Mouse (Mus musculus) liver, embryonic 14.5 days (tissue): ENCODE data around the gene Sema3a. TPM values are rescaled to one million over a fixed set of nuclear protein-coding genes. Genes with fewer than 3 reads are reported as not detected.

Source experiments
- ATAC-seq: fragments of 200-750 bp; cut with Nextera tagmentation; 2 replicates; pipeline ENCODE4 v1.8.0; 2017; ENCODE audit warnings: moderate number of reproducible peaks, mild to moderate bottlenecking, moderate library complexity; ENCODE audit not compliant: insufficient read depth
- DNase-seq, 3 experiments: peaks; one replicate each; pipeline ENCODE4 v3.0.0-alpha.2; 2012 to 2013; ENCODE audit warnings: low read depth in 3 of 3, low spot score in 3 of 3
- H3K27ac ChIP-seq: fragments of 300-500 bp; sonication (generic); 2 replicates; pipeline ENCODE4 v1.5.1; 2014; ENCODE audit warnings: moderate library complexity, mild to moderate bottlenecking, control low read depth, inconsistent platforms
- H3K27me3 ChIP-seq: fragments of 300-500 bp; sonication (generic); 2 replicates; pipeline ENCODE4 v1.6.1; 2014; ENCODE audit warnings: mild to moderate bottlenecking, low read length, moderate library complexity; ENCODE audit not compliant: control insufficient read depth, insufficient read depth
- H3K36me3 ChIP-seq: fragments of 300-500 bp; sonication (generic); replicated peaks from 2 replicates; pipeline ENCODE4 v1.6.1; 2014; ENCODE audit warnings: low read depth; ENCODE audit not compliant: control insufficient read depth, insufficient read depth
- H3K4me1 ChIP-seq, 2 experiments: fragments of 200-500 bp in 1 of 2; fragments of 300-500 bp in 1 of 2; sonication (generic) in 1 of 2; replicated peaks; 2 replicates each; pipeline ENCODE4 v1.6.1; 2012 to 2014; ENCODE audit warnings: antibody characterized with exemption in 1 of 2, inconsistent platforms in 1 of 2, low read length in 1 of 2; ENCODE audit not compliant: control insufficient read depth in 2 of 2, insufficient read depth in 2 of 2
- H3K4me2 ChIP-seq: fragments of 300-500 bp; sonication (generic); 2 replicates; pipeline ENCODE4 v1.6.1; 2014; ENCODE audit warnings: low read depth, mild to moderate bottlenecking, control low read depth, moderate library complexity
- H3K4me3 ChIP-seq, 2 experiments: fragments of 200-500 bp in 1 of 2; fragments of 300-500 bp in 1 of 2; sonication (generic) in 1 of 2; 2 replicates each; pipeline ENCODE4 v1.5.1; 2012 to 2014; ENCODE audit warnings: low read depth in 2 of 2, low read length in 2 of 2, mild to moderate bottlenecking in 2 of 2, control low read depth in 1 of 2, inconsistent platforms in 1 of 2, moderate library complexity in 1 of 2; ENCODE audit not compliant: insufficient read depth in 1 of 2
- H3K9ac ChIP-seq: fragments of 300-500 bp; sonication (generic); replicated peaks from 2 replicates; pipeline ENCODE4 v1.6.1; 2014; ENCODE audit warnings: mild to moderate bottlenecking, control low read depth, moderate library complexity
- H3K9me3 ChIP-seq: fragments of 300-500 bp; sonication (generic); 2 replicates; pipeline ENCODE4 v1.6.1; 2016; ENCODE audit warnings: low read length, mixed read lengths; ENCODE audit not compliant: control insufficient read depth
- CTCF ChIP-seq: IDR thresholded peaks from 2 replicates; pipeline ENCODE4 v1.5.1; 2016; ENCODE audit warnings: antibody characterized with exemption, low read depth, control low read depth
- EP300 ChIP-seq: IDR thresholded peaks from 2 replicates; pipeline ENCODE4 v1.6.1; 2016; ENCODE audit warnings: antibody characterized with exemption, low read depth
- WGBS: fragments of 180-500 bp; shearing (Covaris S2); extraction: QIAGEN DNeasy Blood & Tissue Kit; methylation state at CpG from one replicate; pipeline ENCODE4 v1.1.7; 2014; ENCODE audit not compliant: insufficient replicate concordance; 5-methylcytosine and 5-hydroxymethylcytosine counted together
- polyA plus RNA-seq, 2 experiments: library from polyadenylated mRNA; depleted of rRNA in 1 of 2; stranded (reverse) in 1 of 2; unstranded in 1 of 2; fragments of >200 nt; fragmentation: Nextera tagmentation in 1 of 2; extraction: Ambion mirVana in 1 of 2; gene quantifications; 2 replicates each; pipeline versions ENCODE4 v1.2.1 to v1.2.3; 2012 to 2014

Sema3a gene
- polyA plus RNA-seq, 2 experiments: 1.0 to 2.4 TPM

DNA sequence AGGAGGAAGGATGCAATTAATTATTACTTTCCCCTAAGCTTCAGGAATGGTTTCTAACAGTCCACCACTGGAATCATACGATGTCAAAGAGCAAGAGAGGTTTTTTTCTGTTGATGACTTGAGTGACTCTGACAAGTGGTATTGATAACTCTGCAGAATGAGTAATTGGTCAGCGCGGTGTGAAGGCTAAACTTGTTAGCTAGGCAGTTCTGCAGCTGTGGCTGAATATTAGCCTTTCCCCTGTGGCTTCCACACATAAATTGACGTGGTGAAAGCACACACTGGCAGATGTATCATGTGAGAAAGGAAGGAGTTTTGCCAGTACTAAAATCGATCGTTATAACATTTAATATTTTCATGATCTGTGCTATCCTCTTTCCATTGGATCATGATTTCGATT lies 497.4 kb downstream of the Sema3a start:
- DNase-seq: no peak
- no peak for ATAC-seq
- Histone ChIP-seq H3K4me3 (no peak overlapping the region), H3K9ac (no peak overlapping the region), H3K27me3 (no peaks in the 10 kb centered on the region), H3K27ac (no peak overlapping the region), H3K36me3 (no peaks in the 10 kb centered on the region), H3K4me1 (no peaks in the 10 kb centered on the region), H3K4me2 (no peak overlapping the region), H3K9me3 (no peaks in the 10 kb centered on the region)
- TF ChIP-seq CTCF (no peak), EP300 (no peak)
- 59% methylated on average over 7 of the region's 7 CpGs for WGBS

DNA sequence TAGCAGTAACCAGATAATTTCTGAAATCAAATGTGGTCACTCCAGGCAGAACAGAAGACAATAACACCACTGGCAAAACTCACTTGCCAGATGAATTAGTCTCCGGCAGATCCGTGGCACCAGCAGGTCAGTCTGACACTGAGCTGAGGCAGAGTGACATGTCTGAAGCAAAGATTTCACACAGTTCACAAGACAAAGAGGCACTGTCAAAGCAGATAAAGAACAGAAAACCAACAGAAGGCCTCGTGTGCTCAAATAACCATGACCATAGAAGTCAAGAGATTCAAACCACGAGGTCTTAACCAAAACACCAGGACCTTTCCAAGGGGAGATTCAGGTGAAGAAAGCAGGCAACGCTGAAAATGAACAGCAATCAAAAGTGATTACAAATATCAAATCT lies 499.5 kb downstream of the Sema3a start:
- H3K36me3 ChIP-seq: no peaks in the 10 kb centered on the region
- H3K4me1 ChIP-seq: no peaks in the 10 kb centered on the region
- no peak overlapping the region for H3K4me2 ChIP-seq
- no peaks in the 10 kb centered on the region for H3K9me3 ChIP-seq
- no peaks in the 10 kb centered on the region for H3K27me3 ChIP-seq
- WGBS: 53% methylated on average over 5 of the region's 5 CpGs
- TF ChIP-seq CTCF (no peak), EP300 (no peak)
- DNase-seq: no peak
- ATAC-seq: no peak
- H3K9ac ChIP-seq: no peak overlapping the region
- no peak overlapping the region for H3K27ac ChIP-seq
- no peak overlapping the region for H3K4me3 ChIP-seq

DNA sequence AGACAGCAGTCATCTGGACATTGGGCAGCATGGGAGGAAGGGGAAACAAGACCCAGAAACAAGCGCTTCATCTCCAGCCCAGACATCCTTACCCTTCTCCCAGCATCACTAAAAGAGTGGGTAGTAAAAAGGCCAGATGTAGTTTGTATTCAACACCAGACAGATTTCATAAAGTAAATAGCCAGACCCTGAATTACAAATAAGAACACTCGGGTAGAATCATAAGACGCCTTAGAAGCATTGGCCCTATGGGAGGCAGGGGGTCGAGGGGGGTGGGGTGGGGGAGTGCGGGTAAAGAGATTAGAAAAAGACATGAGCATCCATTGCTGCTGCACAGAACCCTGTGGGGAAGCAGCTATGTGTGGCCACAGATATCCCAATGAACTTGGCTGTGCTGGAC lies 500.9 kb downstream of the Sema3a start:
- no peaks in the 10 kb centered on the region for H3K4me1 ChIP-seq
- H3K27ac ChIP-seq: no peak overlapping the region
- no peaks in the 10 kb centered on the region for H3K27me3 ChIP-seq
- no peak overlapping the region for H3K9ac ChIP-seq
- H3K4me3 ChIP-seq: no peak overlapping the region
- no peaks in the 10 kb centered on the region for H3K36me3 ChIP-seq
- WGBS: 62% methylated on average over 5 of the region's 5 CpGs
- no peak for TF ChIP-seq EP300
- no peak for ATAC-seq
- H3K4me2 ChIP-seq: no peak overlapping the region
- no peak for DNase-seq
- no peaks in the 10 kb centered on the region for H3K9me3 ChIP-seq

DNA sequence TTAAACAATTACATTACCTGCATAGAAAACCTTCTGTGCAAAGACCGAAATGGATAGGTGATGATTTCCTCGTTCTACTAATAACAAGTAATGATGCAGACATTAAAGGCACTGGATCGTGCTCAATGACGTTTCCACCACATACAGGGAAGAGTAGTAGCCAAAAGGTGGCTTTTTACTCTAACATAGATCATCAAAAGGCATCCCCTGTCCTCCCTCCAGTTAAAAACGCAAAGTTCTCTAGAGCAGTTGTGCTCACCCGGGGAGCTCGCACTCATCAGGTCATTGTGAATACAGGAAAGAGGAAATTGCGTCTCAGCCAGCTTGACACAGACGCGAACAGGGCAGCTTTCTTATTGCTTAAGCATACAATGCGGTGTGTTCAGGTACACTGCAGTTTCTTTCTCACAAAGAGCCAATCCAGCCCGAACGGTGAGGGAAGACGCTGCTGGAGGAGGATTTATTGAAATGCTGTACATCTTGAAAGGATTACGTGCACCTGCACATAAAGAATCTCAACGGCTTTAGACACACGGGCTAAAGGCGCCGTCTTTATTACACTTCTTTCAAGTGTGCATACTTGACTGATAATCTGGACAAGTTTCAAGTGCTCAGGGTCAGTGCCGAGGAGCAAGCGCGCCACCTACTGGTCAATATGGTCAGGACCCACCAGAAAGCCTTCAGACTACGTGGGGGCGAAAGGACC lies 503.5 kb downstream of the Sema3a start:
- TF ChIP-seq CTCF (peak; percentile 87), EP300 (no peak)
- Histone ChIP-seq H3K36me3 (no peaks in the 10 kb centered on the region), H3K9ac (no peak overlapping the region), H3K27me3 (no peaks in the 10 kb centered on the region), H3K4me3 (peak overlapping the region in 1 of 2 experiments; percentile 37; a peak in 3 of 4 replicates), H3K4me1 (no peaks in the 10 kb centered on the region), H3K27ac (no peak overlapping the region), H3K9me3 (no peaks in the 10 kb centered on the region), H3K4me2 (peak overlapping the region; percentile 44)
- ATAC-seq: peak; percentile 51; the same call in 1 of the 2 replicates
- WGBS: 12% methylated on average over 24 of the region's 24 CpGs
- peak; percentile 29 to 35 (median 30) for DNase-seq

DNA sequence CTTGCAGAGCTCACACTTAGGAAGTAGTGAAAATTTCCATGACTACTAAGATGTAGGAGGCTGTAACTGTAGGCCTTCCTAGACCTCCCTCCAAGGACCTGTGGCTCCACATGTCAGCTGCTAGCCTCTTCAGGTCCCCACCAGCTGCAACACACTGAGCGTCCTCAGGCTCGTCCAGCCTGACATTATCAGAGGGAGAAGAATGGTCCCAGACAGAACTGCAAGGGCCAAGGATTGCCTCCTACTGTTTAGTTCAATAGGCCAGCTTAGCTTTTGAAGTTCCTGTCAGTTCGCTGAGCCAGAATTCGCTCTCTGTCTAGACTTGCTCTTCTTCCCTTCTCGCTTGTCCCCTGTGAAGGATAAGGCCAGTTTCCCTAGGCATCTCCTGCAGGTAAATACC lies 504.7 kb downstream of the Sema3a start:
- Histone ChIP-seq H3K27me3 (no peaks in the 10 kb centered on the region), H3K4me2 (no peak overlapping the region), H3K9ac (no peak overlapping the region), H3K27ac (no peak overlapping the region), H3K36me3 (no peaks in the 10 kb centered on the region), H3K9me3 (no peaks in the 10 kb centered on the region), H3K4me1 (no peaks in the 10 kb centered on the region), H3K4me3 (no peak overlapping the region)
- DNase-seq (no peak), ATAC-seq (no peak)
- TF ChIP-seq CTCF: no peak
- no peak for TF ChIP-seq EP300
- WGBS: 43% methylated on average over 5 of the region's 5 CpGs
